Mouse (Mus musculus): ENCODE data around the gene Lmntd1. TPM values are rescaled to one million over a fixed set of nuclear protein-coding genes. Genes with fewer than 3 reads are reported as not detected.

Lmntd1 gene
- polyA plus RNA-seq, 1 experiment = 0.14 TPM

- DNase-seq (ENCODE audit: low read depth, low spot score) = no peak
Observed at GRCm38 (mm10) chr6:145334211-145334610, 279.9 kb downstream of the Lmntd1 start.

GRCm38 (mm10) chr6:145326141-145326806 is 287.8 kb downstream of the Lmntd1 start:
- no peak for DNase-seq (ENCODE audit: low read depth, low spot score)
- WGBS = 61% methylated on average over 12 of the region's 12 CpGs

More at GRCm38 (mm10) chr6:145334211-145334610, 279.9 kb downstream of the Lmntd1 start:
- 81% methylated on average over 3 of the region's 3 CpGs for WGBS

GRCm38 (mm10) chr6:145325095-145325494 is 289.0 kb downstream of the Lmntd1 start:
- 53% methylated on average over 6 of the region's 6 CpGs for WGBS
- no peak for DNase-seq (ENCODE audit: low read depth, low spot score)

- 24% methylated on average over 7 of the region's 7 CpGs for WGBS
- no peak for DNase-seq (ENCODE audit: low read depth, low spot score)
Observed at GRCm38 (mm10) chr6:145324470-145324869, 289.6 kb downstream of the Lmntd1 start.

- WGBS = 89% methylated on average over 7 of the region's 7 CpGs
- no peak for DNase-seq (ENCODE audit: low read depth, low spot score)
Observed at GRCm38 (mm10) chr6:145322246-145322645, 291.9 kb downstream of the Lmntd1 start.

- 90% methylated on average over 10 of the region's 10 CpGs for WGBS
- no peak for DNase-seq (ENCODE audit: low read depth, low spot score)
Observed at GRCm38 (mm10) chr6:145320156-145320555, 294.0 kb downstream of the Lmntd1 start.

Other genes starting within 250 kb of the Lmntd1 start
- gene Tuba3b, start 1.4 kb upstream of the Lmntd1 start, polyA plus RNA-seq (2012; rRNA removed) = not detected in 2 replicates
- 2.8 and 4.0 TPM in 2 replicates for gene Rassf8, start 132.4 kb upstream of the Lmntd1 start, polyA plus RNA-seq (2012; rRNA removed)

Measured in large intestine, adult 2 months (tissue).